Mouse (Mus musculus) erythroblast, embryonic 14.5 days (primary cell): ENCODE results near the gene C2.

Experiments used
- GATA1 ChIP-seq: IDR thresholded peaks from 2 replicates; pipeline ENCODE4 v1.6.1; 2012; ENCODE audit warnings: low read length, inconsistent platforms, mixed read lengths
- TAL1 ChIP-seq: IDR thresholded peaks from 3 replicates; pipeline ENCODE4 v1.6.1; 2012; ENCODE audit warnings: low read length, inconsistent platforms, mixed read lengths

GRCm38 (mm10) chr17:34910982-34911381 lies 12.9 kb upstream of the C2 start:
- no peak for TF ChIP-seq TAL1
- TF ChIP-seq GATA1, result no peak
